10 mouse cellular contexts compared by ENCODE assay signal in genomic region chr10:80986754-80987153, GRCm38 (mm10). TPM values are rescaled to one million over a fixed set of nuclear protein-coding genes. Genes with fewer than 3 reads are reported as not detected.
DNase-seq lines count a peak whose midpoint lies in the region; ATAC-seq lines count a peak whose summit lies in the region.
"Had no signal": no experiment of that assay in that cellular context is flagged by ENCODE, and none has a peak within 500 bp of the region (broad histone marks: within the 10 kb centered on the region; RNA-seq: fewer than 3 reads in every experiment).

No protein-coding gene starts in this region.

- intact Hi-C loops in gastrocnemius, postnatal 14 days (cut with DNase I; ENCODE audit: low total_unique reads), result no loop called here

- H3K4me3 ChIP-seq in kidney, embryonic 15.5 days (replicated peaks), result no peak overlapping the region
- no peak overlapping the region for H3K4me3 ChIP-seq in heart, embryonic 15.5 days
- H3K4me3 ChIP-seq: limb, embryonic 15.5 days had no signal

- ATAC-seq in kidney, embryonic 15.5 days (replicated peaks; ENCODE audit: low FRiP score), result no peak
- ATAC-seq in heart, embryonic 15.5 days (replicated peaks; ENCODE audit: insufficient number of reproducible peaks, insufficient read depth, low FRiP score, low read depth), result no peak

- H3K27ac ChIP-seq in kidney, embryonic 15.5 days, result no peak overlapping the region
- H3K27ac ChIP-seq in heart, embryonic 15.5 days, result no peak overlapping the region; the same call in 1 of the 2 replicates
- H3K27ac ChIP-seq: limb, embryonic 15.5 days had no signal

- H3K36me3 ChIP-seq in kidney, embryonic 15.5 days, result no peaks in the 10 kb centered on the region
- H3K36me3 ChIP-seq in heart, embryonic 15.5 days, result no peaks in the 10 kb centered on the region
- H3K36me3 ChIP-seq: limb, embryonic 15.5 days had no signal

- WGBS in kidney, embryonic 15.5 days, result 76% methylated on average over 6 of the region's 6 CpGs
- WGBS in heart, embryonic 15.5 days, result 45% methylated on average over 6 of the region's 6 CpGs
- 26% methylated on average over 6 of the region's 6 CpGs for WGBS in large intestine, adult 2 months

- peaks cover 23% of the 10 kb centered on the region for H3K4me1 ChIP-seq in kidney, embryonic 15.5 days
- H3K4me1 ChIP-seq in heart, embryonic 15.5 days (replicated peaks), result peaks cover 26% of the 10 kb centered on the region

- H3K9me3 ChIP-seq in kidney, embryonic 15.5 days (replicated peaks), result no peaks in the 10 kb centered on the region
- no peaks in the 10 kb centered on the region for H3K9me3 ChIP-seq in heart, embryonic 15.5 days (replicated peaks)
- H3K9me3 ChIP-seq: limb, embryonic 15.5 days had no signal

- H3K4me2 ChIP-seq in kidney, embryonic 15.5 days, result no peak overlapping the region
- no peak overlapping the region for H3K4me2 ChIP-seq in heart, embryonic 15.5 days

- no peak overlapping the region for H3K9ac ChIP-seq in kidney, embryonic 15.5 days
- H3K9ac ChIP-seq in heart, embryonic 15.5 days, result peak overlapping the region; percentile 17; the same call in 1 of the 2 replicates
- H3K9ac ChIP-seq: limb, embryonic 15.5 days had no signal

- DNase-seq in kidney, adult 8-10 months, result peak; percentile 57 to 66
- peak; percentile 40 for DNase-seq in gastrocnemius, postnatal 14 days
- DNase-seq in large intestine, adult 2 months (ENCODE audit: low read depth, low spot score), result peak; percentile 75
- DNase-seq in embryo, embryonic 10 days (ENCODE audit: low spot score), result no peak
- no peak for DNase-seq in right cerebral cortex, postnatal 14 days

- H3K27me3 ChIP-seq in kidney, embryonic 15.5 days, result peaks cover 51% of the 10 kb centered on the region
- H3K27me3 ChIP-seq in heart, embryonic 15.5 days, result peaks cover 32% of the 10 kb centered on the region

RNA-seq across cellular contexts. Expression of gene Gng7, which starts 28.0 kb away (rescaled TPM):
- polyA plus RNA-seq in kidney, embryonic 15.5 days (2015; fragmentation: Nextera tagmentation; extraction: Ambion mirVana), result 5.0 and 5.6 TPM in 2 replicates
- total RNA-seq in gastrocnemius, postnatal 14 days (2021), result 1 to 10 TPM in 1 of 2 experiments, under 1 TPM in 1; 0.44 to 1.1 TPM
- 1.1 and 1.9 TPM in 2 replicates for polyA plus RNA-seq in heart, embryonic 15.5 days (2015; fragmentation: Nextera tagmentation; extraction: Ambion mirVana)
- polyA plus RNA-seq in large intestine, adult 2 months (2012; rRNA removed), result 0.83 and 1.1 TPM in 2 replicates

RNA-seq across cellular contexts. Expression of gene Diras1, which starts 38.7 kb away (rescaled TPM):
- 0.19 and 0.23 TPM in 2 replicates for polyA plus RNA-seq in kidney, embryonic 15.5 days (2015; fragmentation: Nextera tagmentation; extraction: Ambion mirVana)
- total RNA-seq in gastrocnemius, postnatal 14 days (2021), result under 1 TPM; 0.24 to 0.72 TPM
- 0.29 TPM in 1 of 2 replicates, not detected in the other for polyA plus RNA-seq in heart, embryonic 15.5 days (2015; fragmentation: Nextera tagmentation; extraction: Ambion mirVana)
- 0.22 and 0.36 TPM in 2 replicates for polyA plus RNA-seq in large intestine, adult 2 months (2012; rRNA removed)
- total RNA-seq: megakaryocyte-erythroid progenitor cell, adult 5-6 weeks had no signal
- polyA plus RNA-seq: gonadal fat pad, adult 2 months had no signal

RNA-seq across cellular contexts. Expression of gene Slc39a3, which starts 50.5 kb away (rescaled TPM):
- 13.7 and 16.3 TPM in 2 replicates for polyA plus RNA-seq in kidney, embryonic 15.5 days (2015; fragmentation: Nextera tagmentation; extraction: Ambion mirVana)
- total RNA-seq in gastrocnemius, postnatal 14 days (2021), result 10 to 100 TPM; 11.3 to 11.9 TPM
- polyA plus RNA-seq in heart, embryonic 15.5 days (2015; fragmentation: Nextera tagmentation; extraction: Ambion mirVana), result 7.1 and 11.8 TPM in 2 replicates
- 26.3 and 26.5 TPM in 2 replicates for polyA plus RNA-seq in large intestine, adult 2 months (2012; rRNA removed)

RNA-seq across cellular contexts. Expression of gene Gadd45b, which starts 56.9 kb away (rescaled TPM):
- 18.0 and 20.8 TPM in 2 replicates for polyA plus RNA-seq in kidney, embryonic 15.5 days (2015; fragmentation: Nextera tagmentation; extraction: Ambion mirVana)
- total RNA-seq in gastrocnemius, postnatal 14 days (2021), result 10 to 100 TPM; 21.5 to 28.7 TPM
- 30.8 and 34.1 TPM in 2 replicates for polyA plus RNA-seq in heart, embryonic 15.5 days (2015; fragmentation: Nextera tagmentation; extraction: Ambion mirVana)
- polyA plus RNA-seq in large intestine, adult 2 months (2012; rRNA removed), result 18.3 and 23.8 TPM in 2 replicates

Comparison
In these comparisons a context has a peak if more than half of its experiments do, and no peak if none do; other contexts are left out.
1. DNase-seq: peak in kidney, adult 8-10 months (2 of 2), gastrocnemius, postnatal 14 days (single experiment) and large intestine, adult 2 months (single experiment); none in embryo, embryonic 10 days (single experiment) and right cerebral cortex, postnatal 14 days (single experiment).